9 mouse cellular contexts compared by ENCODE assay signal in the genomic region with DNA sequence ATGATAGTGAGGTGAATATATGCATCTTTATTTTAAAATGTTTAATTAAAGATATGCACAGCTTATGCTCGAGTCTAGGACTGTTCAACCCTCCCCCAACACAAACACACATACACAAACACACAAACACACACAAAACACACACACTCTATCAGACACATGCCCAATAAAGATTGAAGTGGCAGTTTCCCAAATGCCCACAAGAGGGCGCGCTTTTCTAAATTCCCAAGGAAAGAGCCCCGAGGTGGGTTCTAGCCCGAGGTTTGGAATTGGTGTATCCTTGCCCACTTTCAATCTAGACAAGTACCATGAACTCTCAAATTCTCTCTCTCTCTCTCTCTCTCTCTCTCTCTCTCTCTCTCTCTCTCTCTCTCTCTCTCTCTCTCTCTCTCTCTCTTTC. TPM values are rescaled to one million over a fixed set of nuclear protein-coding genes. Genes with fewer than 3 reads are reported as not detected.
DNase-seq lines count a peak whose midpoint lies in the region; ATAC-seq and TF ChIP-seq lines count a peak whose summit lies in the region.
"Had no signal": no experiment of that assay in that cellular context is flagged by ENCODE, and none has a peak within 500 bp of the region (broad histone marks: within the 10 kb centered on the region; RNA-seq: fewer than 3 reads in every experiment).

No protein-coding gene starts in this region.

- no peak overlapping the region for H3K4me2 ChIP-seq in forebrain, embryonic 13.5 days
- H3K4me2 ChIP-seq in lung, embryonic 14.5 days = no peak overlapping the region
- H3K4me2 ChIP-seq: heart, embryonic 15.5 days had no signal

- TF ChIP-seq POLR2A in small intestine, adult 2 months (IDR thresholded peaks at IDR 0.05; ENCODE audit: low read depth, low read length) = no peak

- H3K27ac ChIP-seq in forebrain, embryonic 13.5 days = no peak overlapping the region
- no peak overlapping the region for H3K27ac ChIP-seq in lung, embryonic 14.5 days (ENCODE audit: low read depth)
- H3K27ac ChIP-seq in small intestine, adult 2 months (ENCODE audit: insufficient read depth, low read depth, low read length) = no peak overlapping the region

- under 1% methylated on average over 5 of the region's 5 CpGs for WGBS in forebrain, embryonic 13.5 days
- under 1% methylated on average over 5 of the region's 5 CpGs for WGBS in lung, embryonic 14.5 days
- under 1% methylated on average over 5 of the region's 5 CpGs for WGBS in small intestine, adult 2 months

- peaks cover 17% of the 10 kb centered on the region; the same call in 1 of the 2 replicates for H3K27me3 ChIP-seq in forebrain, embryonic 13.5 days
- H3K27me3 ChIP-seq in lung, embryonic 14.5 days (ENCODE audit: insufficient read depth, low read length) = 0 out of 2 replicates have a peak, but pooled peaks cover 3% of the 10 kb centered on the region
- no peaks in the 10 kb centered on the region for H3K27me3 ChIP-seq in small intestine, adult 2 months (ENCODE audit: control insufficient read depth, insufficient read depth, low read length)
- H3K27me3 ChIP-seq: heart, embryonic 15.5 days had no signal

- no peaks in the 10 kb centered on the region for H3K9me3 ChIP-seq in forebrain, embryonic 13.5 days (replicated peaks)
- no peaks in the 10 kb centered on the region for H3K9me3 ChIP-seq in lung, embryonic 14.5 days (ENCODE audit: low read depth, low read length)
- H3K9me3 ChIP-seq: heart, embryonic 15.5 days had no signal

- H3K4me1 ChIP-seq in forebrain, embryonic 13.5 days = peaks cover 8% of the 10 kb centered on the region
- H3K4me1 ChIP-seq in lung, embryonic 14.5 days (ENCODE audit: insufficient read depth) = no peaks in the 10 kb centered on the region
- H3K4me1 ChIP-seq in small intestine, adult 2 months (ENCODE audit: control insufficient read depth, insufficient read depth, insufficient read length, low read length) = no peaks in the 10 kb centered on the region

- peak; percentile 74 for TF ChIP-seq CTCF in lung, embryonic 14.5 days (IDR thresholded peaks at IDR 0.05; ENCODE audit: low read depth)
- peak; percentile 53; the same call in 1 of the 2 replicates for TF ChIP-seq CTCF in small intestine, adult 2 months (IDR thresholded peaks at IDR 0.05; ENCODE audit: extremely low read depth, insufficient read length, insufficient replicate concordance, low read depth, low read length)

- peak; percentile 48; the same call in 1 of the 2 replicates for ATAC-seq in forebrain, embryonic 13.5 days
- ATAC-seq in lung, embryonic 14.5 days (ENCODE audit: insufficient read depth) = peak; percentile 18; the same call in 1 of the 2 replicates

- H3K4me3 ChIP-seq in forebrain, embryonic 13.5 days = no peak overlapping the region
- no peak overlapping the region for H3K4me3 ChIP-seq in lung, embryonic 14.5 days (ENCODE audit: low read depth, low read length)
- no peak overlapping the region for H3K4me3 ChIP-seq in small intestine, adult 2 months (ENCODE audit: low read depth, low read length)
- H3K4me3 ChIP-seq: heart, embryonic 15.5 days had no signal

- DNase-seq in cerebellum, adult 18-20 months = peak; percentile 15 to 39
- DNase-seq in cerebellum, adult 11-12 months = no peak
- DNase-seq in 416B (ENCODE audit: low read depth) = peak; percentile 47
- DNase-seq in adrenal gland, postnatal 36 days = peak; percentile 70 to 71
- peak; percentile 56 to 85 for DNase-seq in kidney, postnatal 25 days
- peak; percentile 89 for DNase-seq in lung, embryonic 14.5 days

- H3K36me3 ChIP-seq in forebrain, embryonic 13.5 days (ENCODE audit: poor library complexity, severe bottlenecking) = no peaks in the 10 kb centered on the region
- no peaks in the 10 kb centered on the region for H3K36me3 ChIP-seq in lung, embryonic 14.5 days (ENCODE audit: insufficient read depth)
- H3K36me3 ChIP-seq in small intestine, adult 2 months (ENCODE audit: control insufficient read depth, insufficient read depth, low read length) = no peaks in the 10 kb centered on the region
- H3K36me3 ChIP-seq: heart, embryonic 15.5 days had no signal

- no peak overlapping the region for H3K9ac ChIP-seq in forebrain, embryonic 13.5 days
- H3K9ac ChIP-seq in lung, embryonic 14.5 days = no peak overlapping the region
- H3K9ac ChIP-seq: heart, embryonic 15.5 days had no signal

RNA-seq across cellular contexts. Expression of a gene that starts 3.7 kb away (rescaled TPM):
- total RNA-seq in adrenal gland, postnatal 36 days (2021) = 10 to 100 TPM; 18.0 to 52.1 TPM
- 1.7 and 2.3 TPM in 2 replicates for polyA plus RNA-seq in forebrain, embryonic 13.5 days (2015; fragmentation: Nextera tagmentation; extraction: Ambion mirVana)
- polyA plus RNA-seq in lung, embryonic 14.5 days (2014; fragmentation: Nextera tagmentation; extraction: Ambion mirVana) = 77.2 and 80.4 TPM in 2 replicates
- 6.1 and 22.8 TPM in 2 replicates for polyA plus RNA-seq in small intestine, adult 2 months (2012; rRNA removed)
